Comparison of ENCODE assay signal across 8 mouse cellular contexts in genomic region chr6:92065721-92066496, GRCm38 (mm10). TPM values are rescaled to one million over a fixed set of nuclear protein-coding genes. Genes with fewer than 3 reads are reported as not detected.
DNase-seq lines count a peak whose midpoint lies in the region; ATAC-seq and TF ChIP-seq lines count a peak whose summit lies in the region.
"Had no signal": no experiment of that assay in that cellular context is flagged by ENCODE, and none has a peak within 500 bp of the region (broad histone marks: within the 10 kb centered on the region; RNA-seq: fewer than 3 reads in every experiment).

No protein-coding gene starts in this region.

- WGBS in neural tube, embryonic 15.5 days: 53% methylated on average over 12 of the region's 12 CpGs
- 51% methylated on average over 12 of the region's 12 CpGs for WGBS in limb, embryonic 13.5 days
- WGBS in olfactory bulb, adult 2 months: 55% methylated on average over 12 of the region's 12 CpGs

- TF ChIP-seq POLR2A in olfactory bulb, adult 2 months (IDR thresholded peaks at IDR 0.05; ENCODE audit: insufficient read depth, low read depth, low read length): no peak

- H3K9ac ChIP-seq in neural tube, embryonic 15.5 days (replicated peaks): no peak overlapping the region
- no peak overlapping the region for H3K9ac ChIP-seq in limb, embryonic 13.5 days
- H3K9ac ChIP-seq: heart, embryonic 13.5 days had no signal

- intact Hi-C loops in heart, postnatal 10 days (cut with DNase I): loop anchor here (2.0 to 10.0 kb wide), 3 partner anchors 87 to 289 kb away; partner anchors contain the start of gene Fgd5

- no peak overlapping the region for H3K4me2 ChIP-seq in neural tube, embryonic 15.5 days
- H3K4me2 ChIP-seq in limb, embryonic 13.5 days (replicated peaks): no peak overlapping the region
- H3K4me2 ChIP-seq: heart, embryonic 13.5 days had no signal

- no peaks in the 10 kb centered on the region for H3K9me3 ChIP-seq in neural tube, embryonic 15.5 days (replicated peaks)
- no peaks in the 10 kb centered on the region for H3K9me3 ChIP-seq in limb, embryonic 13.5 days
- H3K9me3 ChIP-seq: heart, embryonic 13.5 days had no signal

- peak; percentile 39; the same call in 1 of the 2 replicates for TF ChIP-seq CTCF in olfactory bulb, adult 2 months (IDR thresholded peaks at IDR 0.05; ENCODE audit: insufficient read depth, low read depth, low read length)

- peaks cover 13% of the 10 kb centered on the region for H3K4me1 ChIP-seq in neural tube, embryonic 15.5 days
- H3K4me1 ChIP-seq in limb, embryonic 13.5 days: peaks cover 12% of the 10 kb centered on the region
- H3K4me1 ChIP-seq in olfactory bulb, adult 2 months (ENCODE audit: control insufficient read depth, insufficient read depth, low read length): peaks cover 36% of the 10 kb centered on the region

- H3K36me3 ChIP-seq in neural tube, embryonic 15.5 days: no peaks in the 10 kb centered on the region
- H3K36me3 ChIP-seq in limb, embryonic 13.5 days: no peaks in the 10 kb centered on the region

- H3K4me3 ChIP-seq in neural tube, embryonic 15.5 days (replicated peaks): no peak overlapping the region
- no peak overlapping the region for H3K4me3 ChIP-seq in limb, embryonic 13.5 days
- no peak overlapping the region for H3K4me3 ChIP-seq in olfactory bulb, adult 2 months (ENCODE audit: insufficient read depth, low read depth, low read length)
- H3K4me3 ChIP-seq: heart, embryonic 13.5 days had no signal

- ATAC-seq in neural tube, embryonic 15.5 days (ENCODE audit: low FRiP score): no peak
- 0 out of 2 replicates have a peak, but pooled peaks have one; percentile 30 for ATAC-seq in limb, embryonic 13.5 days (ENCODE audit: low FRiP score, low read depth)

- no peak overlapping the region for H3K27ac ChIP-seq in neural tube, embryonic 15.5 days (replicated peaks)
- no peak overlapping the region for H3K27ac ChIP-seq in limb, embryonic 13.5 days
- no peak overlapping the region for H3K27ac ChIP-seq in olfactory bulb, adult 2 months (ENCODE audit: insufficient read depth, low read depth, low read length)
- H3K27ac ChIP-seq: heart, embryonic 13.5 days had no signal

- no peaks in the 10 kb centered on the region; the same call in 1 of the 2 replicates for H3K27me3 ChIP-seq in neural tube, embryonic 15.5 days (replicated peaks)
- no peaks in the 10 kb centered on the region for H3K27me3 ChIP-seq in limb, embryonic 13.5 days

- DNase-seq in neural tube, embryonic 10.5 days (ENCODE audit: extremely low spot score, low spot score): peak; percentile 49
- DNase-seq in R1 (ENCODE audit: low read depth, low spot score): peak; percentile 42
- peak; percentile 40 to 48 for DNase-seq in cerebellum, postnatal 36 days
- DNase-seq in heart, postnatal 10 days: peak; percentile 46 to 62

RNA-seq across cellular contexts. Expression of gene Nr2c2, which starts 25.3 kb away (rescaled TPM):
- 26.7 and 34.5 TPM in 2 replicates for polyA plus RNA-seq in neural tube, embryonic 15.5 days (2015; fragmentation: Nextera tagmentation; extraction: Ambion mirVana)
- total RNA-seq in heart, postnatal 10 days (2021): 10 to 100 TPM; 40.7 to 40.8 TPM
- 21.1 and 24.3 TPM in 2 replicates for polyA plus RNA-seq in limb, embryonic 13.5 days (2015; fragmentation: Nextera tagmentation; extraction: Ambion mirVana)
- polyA plus RNA-seq in olfactory bulb, adult 2 months (2012; ENCODE audit: insufficient read depth, insufficient read length, low replicate concordance, missing spikeins): not detected in 2 replicates
